Mouse (Mus musculus): ENCODE results near the gene Hs6st3.

Gene Hs6st3

GRCm38 (mm10) chr14:119892922-119893321 lies 754.8 kb downstream of the Hs6st3 start:
- DNase-seq (ENCODE audit: extremely low read depth, low read depth, low spot score), result no peak

GRCm38 (mm10) chr14:119895097-119895496 lies 757.0 kb downstream of the Hs6st3 start:
- DNase-seq (ENCODE audit: extremely low read depth, low read depth, low spot score), result no peak

- DNase-seq (ENCODE audit: extremely low read depth, low read depth, low spot score), result no peak
Measured at GRCm38 (mm10) chr14:119895765-119896465, 757.8 kb downstream of the Hs6st3 start.

- DNase-seq (ENCODE audit: extremely low read depth, low read depth, low spot score), result no peak
Measured at GRCm38 (mm10) chr14:119902486-119902885, 764.3 kb downstream of the Hs6st3 start.

- DNase-seq (ENCODE audit: extremely low read depth, low read depth, low spot score), result no peak
Measured at GRCm38 (mm10) chr14:119908032-119908675, 770.0 kb downstream of the Hs6st3 start.

- no peak for DNase-seq (ENCODE audit: extremely low read depth, low read depth, low spot score)
Measured at GRCm38 (mm10) chr14:119914508-119914907, 776.4 kb downstream of the Hs6st3 start.

- DNase-seq (ENCODE audit: extremely low read depth, low read depth, low spot score), result no peak
Measured at GRCm38 (mm10) chr14:119918281-119919034, 780.3 kb downstream of the Hs6st3 start.

- DNase-seq (ENCODE audit: extremely low read depth, low read depth, low spot score), result no peak
Measured at GRCm38 (mm10) chr14:119919177-119919576, 781.0 kb downstream of the Hs6st3 start.
